8 mouse cellular contexts compared by ENCODE assay signal in genomic region chr9:70656130-70657007, GRCm38 (mm10). TPM values are rescaled to one million over a fixed set of nuclear protein-coding genes. Genes with fewer than 3 reads are reported as not detected.
DNase-seq lines count a peak whose midpoint lies in the region; ATAC-seq and TF ChIP-seq lines count a peak whose summit lies in the region.

TSS of gene Gm10642 (plus strand) at chr9:70656251.

- peak within 1 kb of the TSS; percentile 80 for H3K27ac ChIP-seq in forebrain, embryonic 11.5 days (ENCODE audit: low read depth, low read length)
- H3K27ac ChIP-seq in heart, postnatal 0 days (ENCODE audit: low read depth), result peak within 1 kb of the TSS; percentile 97
- peak within 1 kb of the TSS; percentile 93 for H3K27ac ChIP-seq in liver, embryonic 16.5 days (ENCODE audit: low read length)
- peak within 1 kb of the TSS; percentile 96 for H3K27ac ChIP-seq in neural tube, embryonic 14.5 days (ENCODE audit: low read depth, low read length)

- ATAC-seq in forebrain, embryonic 11.5 days (replicated peaks; ENCODE audit: low FRiP score), result peak; percentile 71; the same call in 1 of the 2 replicates
- peak; percentile 9 for ATAC-seq in heart, postnatal 0 days (ENCODE audit: insufficient read depth, low read depth)
- ATAC-seq in liver, embryonic 16.5 days (ENCODE audit: low read depth), result peak; percentile 11
- ATAC-seq in neural tube, embryonic 14.5 days (ENCODE audit: low read depth), result peak; percentile 64

- H3K27me3 ChIP-seq in E14TG2a.4 (ENCODE audit: insufficient read depth, low read length), result peaks cover 21% of the 10 kb centered on the region
- H3K27me3 ChIP-seq in forebrain, embryonic 11.5 days (ENCODE audit: control insufficient read depth, insufficient read depth, low read length), result no peaks in the 10 kb centered on the region
- no peaks in the 10 kb centered on the region for H3K27me3 ChIP-seq in heart, postnatal 0 days (ENCODE audit: control insufficient read depth, insufficient read depth, low read length)
- H3K27me3 ChIP-seq in liver, embryonic 16.5 days (ENCODE audit: control insufficient read depth, insufficient read depth, low read depth, low read length), result no peaks in the 10 kb centered on the region
- no peaks in the 10 kb centered on the region for H3K27me3 ChIP-seq in neural tube, embryonic 14.5 days (ENCODE audit: control insufficient read depth, insufficient read depth, low read length)

- WGBS in forebrain, embryonic 11.5 days, result under 1% methylated on average over 62 of the region's 72 CpGs
- under 1% methylated on average over 65 of the region's 72 CpGs for WGBS in heart, postnatal 0 days
- under 1% methylated on average over 72 of the region's 72 CpGs for WGBS in liver, embryonic 16.5 days (ENCODE audit: insufficient replicate concordance)
- WGBS in neural tube, embryonic 14.5 days, result under 1% methylated on average over 49 of the region's 72 CpGs

- H3K4me2 ChIP-seq in forebrain, embryonic 11.5 days (ENCODE audit: low read depth, low read length, severe bottlenecking), result peak within 1 kb of the TSS; percentile 87
- H3K4me2 ChIP-seq in heart, postnatal 0 days (ENCODE audit: low read depth, low read length), result peak within 1 kb of the TSS; percentile 97
- peak within 1 kb of the TSS; percentile 73 for H3K4me2 ChIP-seq in liver, embryonic 16.5 days (ENCODE audit: low read depth, low read length)
- H3K4me2 ChIP-seq in neural tube, embryonic 14.5 days (ENCODE audit: low read depth, low read length), result peak within 1 kb of the TSS; percentile 59

- H3K36me3 ChIP-seq in E14TG2a.4 (ENCODE audit: insufficient read depth, low read length), result no peaks in the 10 kb centered on the region
- no peaks in the 10 kb centered on the region for H3K36me3 ChIP-seq in forebrain, embryonic 11.5 days (ENCODE audit: control insufficient read depth, insufficient read depth, low read length)
- H3K36me3 ChIP-seq in heart, postnatal 0 days (replicated peaks; ENCODE audit: control insufficient read depth, insufficient read depth, low read length), result no peaks in the 10 kb centered on the region
- H3K36me3 ChIP-seq in liver, embryonic 16.5 days (ENCODE audit: control insufficient read depth, insufficient read depth), result peaks cover 2% of the 10 kb centered on the region; the same call in 1 of the 2 replicates
- no peaks in the 10 kb centered on the region for H3K36me3 ChIP-seq in neural tube, embryonic 14.5 days (ENCODE audit: control insufficient read depth, insufficient read depth, low read length)

- TF ChIP-seq CTCF in E14TG2a.4 (conservative IDR thresholded peaks at IDR 0.05; ENCODE audit: low read length), result no peak
- no peak for TF ChIP-seq CTCF in heart, postnatal 0 days (IDR thresholded peaks at IDR 0.05; ENCODE audit: low read depth)

- no peak for TF ChIP-seq EP300 in heart, postnatal 0 days (IDR thresholded peaks at IDR 0.05; ENCODE audit: low read depth)

- H3K4me3 ChIP-seq in E14TG2a.4 (replicated peaks; ENCODE audit: low read length), result peak within 1 kb of the TSS; percentile 92
- peak within 1 kb of the TSS; percentile 83 for H3K4me3 ChIP-seq in forebrain, embryonic 11.5 days (ENCODE audit: low read depth, low read length)
- H3K4me3 ChIP-seq in heart, postnatal 0 days (ENCODE audit: low read depth, low read length), result peak within 1 kb of the TSS; percentile 99
- H3K4me3 ChIP-seq in liver, embryonic 16.5 days (ENCODE audit: low read depth, low read length), result peak within 1 kb of the TSS; percentile 90
- peak within 1 kb of the TSS; percentile 68 for H3K4me3 ChIP-seq in neural tube, embryonic 14.5 days (ENCODE audit: low read depth, low read length)

- peak; percentile 51 for DNase-seq in c-Kit-positive CD71-negative TER-119-negative erythroid progenitor cells, embryonic 14.5 days (ENCODE audit: low read depth)
- no peak for DNase-seq in forebrain, embryonic 11.5 days (ENCODE audit: low spot score)
- DNase-seq in heart, postnatal 0 days (ENCODE audit: low spot score), result peak; percentile 47
- peak; percentile 83 to 86 for DNase-seq in kidney, postnatal 36 days
- DNase-seq in testis, postnatal 10 days (ENCODE audit: low spot score), result peak; percentile 61

- peak within 1 kb of the TSS; percentile 79 for H3K9ac ChIP-seq in forebrain, embryonic 11.5 days (ENCODE audit: low read length)
- H3K9ac ChIP-seq in heart, postnatal 0 days (replicated peaks; ENCODE audit: low read depth, low read length), result peak within 1 kb of the TSS; percentile 93
- H3K9ac ChIP-seq in liver, embryonic 16.5 days (ENCODE audit: low read depth, low read length), result peak within 1 kb of the TSS; percentile 94
- H3K9ac ChIP-seq in neural tube, embryonic 14.5 days (replicated peaks; ENCODE audit: low read depth, low read length), result peak within 1 kb of the TSS; percentile 93

- H3K9me3 ChIP-seq in E14TG2a.4 (ENCODE audit: low read length), result no peaks in the 10 kb centered on the region
- no peaks in the 10 kb centered on the region for H3K9me3 ChIP-seq in forebrain, embryonic 11.5 days (ENCODE audit: control insufficient read depth, low read length)
- no peaks in the 10 kb centered on the region for H3K9me3 ChIP-seq in heart, postnatal 0 days (replicated peaks; ENCODE audit: control insufficient read depth, low read length)
- no peaks in the 10 kb centered on the region for H3K9me3 ChIP-seq in liver, embryonic 16.5 days (replicated peaks; ENCODE audit: control insufficient read depth, low read length)
- H3K9me3 ChIP-seq in neural tube, embryonic 14.5 days (ENCODE audit: control insufficient read depth, low read length), result no peaks in the 10 kb centered on the region

- H3K4me1 ChIP-seq in E14TG2a.4 (replicated peaks; ENCODE audit: low read depth, low read length), result peaks cover 6% of the 10 kb centered on the region; the same call in 1 of the 2 replicates
- H3K4me1 ChIP-seq in forebrain, embryonic 11.5 days (replicated peaks; ENCODE audit: control insufficient read depth, insufficient read depth, low read length), result 0 out of 2 replicates have a peak, but pooled peaks cover 9% of the 10 kb centered on the region
- H3K4me1 ChIP-seq in heart, postnatal 0 days (ENCODE audit: control insufficient read depth, insufficient read depth), result peaks cover 22% of the 10 kb centered on the region
- peaks cover 32% of the 10 kb centered on the region for H3K4me1 ChIP-seq in liver, embryonic 16.5 days (ENCODE audit: control insufficient read depth, low read depth, low read length)
- H3K4me1 ChIP-seq in neural tube, embryonic 14.5 days (ENCODE audit: control insufficient read depth, insufficient read depth, low read length), result peaks cover 37% of the 10 kb centered on the region

RNA-seq across cellular contexts. Expression of gene Gm10642, which starts in this region (rescaled TPM):
- 0.45 and 0.56 TPM in 2 replicates for polyA plus RNA-seq in forebrain, embryonic 11.5 days (2014; fragmentation: Nextera tagmentation; extraction: Ambion mirVana)
- total RNA-seq in heart, postnatal 0 days (2014; rRNA removed; ENCODE audit: low replicate concordance), result 1.3 TPM in 1 of 2 replicates, not detected in the other
- polyA plus RNA-seq in heart, postnatal 0 days (2015; fragmentation: Nextera tagmentation; extraction: Ambion mirVana), result 0.38 and 0.78 TPM in 2 replicates
- polyA plus RNA-seq in liver, embryonic 16.5 days (2015; fragmentation: Nextera tagmentation; extraction: Ambion mirVana), result 0.90 and 0.92 TPM in 2 replicates
- polyA plus RNA-seq in neural tube, embryonic 14.5 days (2014; fragmentation: Nextera tagmentation; extraction: Ambion mirVana), result 0.27 and 0.33 TPM in 2 replicates

Comparison
In these comparisons a context has a peak if more than half of its experiments do, and no peak if none do; other contexts are left out.
1. Peak in ATAC-seq, H3K4me3 ChIP-seq, H3K27ac ChIP-seq, H3K9ac ChIP-seq and H3K4me2 ChIP-seq in forebrain, embryonic 11.5 days; RNA of the gene not detected or under 1 TPM.
2. Peak in ATAC-seq, H3K4me3 ChIP-seq, H3K27ac ChIP-seq, H3K9ac ChIP-seq and H3K4me2 ChIP-seq in liver, embryonic 16.5 days; RNA of the gene not detected or under 1 TPM.
3. Peak in ATAC-seq, H3K4me3 ChIP-seq, H3K27ac ChIP-seq, H3K9ac ChIP-seq and H3K4me2 ChIP-seq in neural tube, embryonic 14.5 days; RNA of the gene not detected or under 1 TPM.
4. ATAC-seq: peak in every context shown above with its lines; median percentile 71 in forebrain, embryonic 11.5 days; 64 in neural tube, embryonic 14.5 days; 11 in liver, embryonic 16.5 days; 9 in heart, postnatal 0 days.